Mouse (Mus musculus): ENCODE data around the gene Cngb1. TPM values are rescaled to one million over a fixed set of nuclear protein-coding genes. Genes with fewer than 3 reads are reported as not detected.

Gene Cngb1
- polyA plus RNA-seq, 1 experiment from 2014 or later = 0.81 TPM

DNA sequence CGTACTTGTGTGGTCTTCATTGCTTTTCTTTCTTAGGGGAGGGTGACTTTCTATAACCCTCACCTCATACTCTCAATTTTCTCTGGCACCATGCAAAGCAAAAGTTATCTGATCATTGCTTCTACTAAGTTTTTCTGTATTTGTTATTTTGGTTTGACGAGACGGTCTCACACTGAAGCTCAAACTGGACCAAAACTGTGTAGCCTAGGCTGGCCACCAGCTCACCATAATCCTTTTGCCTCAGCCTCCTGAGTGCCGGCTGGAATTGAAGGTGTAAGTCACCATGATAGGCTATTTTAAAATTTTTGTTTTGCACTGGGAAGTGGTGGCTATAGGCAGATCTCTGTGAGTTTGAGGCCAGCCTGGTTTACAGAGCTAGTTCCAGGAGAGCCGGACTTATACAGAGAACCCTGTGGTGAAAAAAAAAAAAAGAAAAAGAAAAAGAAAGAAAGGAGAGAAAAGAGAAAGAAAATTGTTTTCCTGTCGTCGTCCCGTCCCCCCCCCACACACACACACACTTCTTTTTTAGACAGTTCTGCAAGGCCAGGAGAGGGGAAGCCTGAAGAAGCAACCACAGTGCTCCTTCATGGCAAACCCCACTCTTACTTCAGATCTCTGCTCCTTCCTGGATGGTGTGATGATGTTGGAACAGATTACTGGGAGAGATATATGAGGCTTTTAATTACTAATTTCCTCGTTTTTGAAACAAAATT, 102.9 kb downstream of the Cngb1 start:
- ATAC-seq (replicated peaks; ENCODE audit: low FRiP score, low TSS enrichment, low read depth) (peak; percentile 7; the same call in 1 of the 2 replicates), DNase-seq (ENCODE audit: low spot score) (no peak)
- no peaks in the 10 kb centered on the region for H3K4me1 ChIP-seq (replicated peaks; ENCODE audit: control insufficient read depth, insufficient read depth, low read length)
- no peak overlapping the region for H3K9ac ChIP-seq (ENCODE audit: low read length)
- H3K27ac ChIP-seq (ENCODE audit: low read depth) = no peak overlapping the region
- no peak overlapping the region for H3K4me3 ChIP-seq (ENCODE audit: low read depth, low read length)
- no peak overlapping the region for H3K4me2 ChIP-seq (ENCODE audit: low read length)
- no peaks in the 10 kb centered on the region for H3K36me3 ChIP-seq (ENCODE audit: control insufficient read depth, insufficient read depth, low read length)
- H3K9me3 ChIP-seq (ENCODE audit: control insufficient read depth, low read length) = no peaks in the 10 kb centered on the region
- WGBS = 47% methylated on average over 9 of the region's 9 CpGs
- H3K27me3 ChIP-seq (replicated peaks; ENCODE audit: control insufficient read depth, insufficient read depth, low read length) = no peaks in the 10 kb centered on the region

DNA sequence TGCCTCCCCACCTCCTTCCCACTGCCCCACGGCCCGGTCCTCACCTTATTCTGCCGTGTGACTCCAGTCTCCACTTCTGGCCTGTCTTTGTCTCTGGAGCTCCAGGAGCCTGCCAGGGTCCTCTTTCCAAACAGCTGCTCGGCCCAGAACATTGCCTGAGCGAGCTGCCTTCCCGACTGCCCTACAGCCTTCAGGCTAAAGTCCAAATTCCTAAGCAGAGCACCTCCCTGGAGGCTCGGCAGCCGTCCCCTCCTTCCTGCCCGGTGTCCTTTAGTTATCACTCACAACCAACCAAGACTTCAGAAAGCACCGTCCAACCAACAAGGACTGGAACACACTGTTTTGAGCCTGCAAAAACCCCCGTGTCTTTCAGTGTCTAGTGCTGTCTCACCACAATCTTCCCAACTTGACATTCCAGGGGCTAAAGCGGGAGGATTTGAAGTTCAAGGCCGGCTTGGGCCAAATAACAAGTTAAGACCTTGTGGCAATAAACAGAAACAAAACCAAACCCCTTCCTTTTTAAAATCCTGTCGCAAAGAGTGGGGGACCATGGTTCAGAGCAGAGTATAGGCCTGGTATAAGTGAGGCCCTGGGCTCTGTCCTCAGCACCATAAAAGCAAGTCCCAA, 103.6 kb downstream of the Cngb1 start, which contains the start of gene Kifc3:
Kifc3 (minus strand) TSS at position 164 of the 627 bp plus-strand sequence.
- Histone ChIP-seq H3K9ac (ENCODE audit: low read length) (no peak within 1 kb of the TSS), H3K4me1 (replicated peaks; ENCODE audit: control insufficient read depth, insufficient read depth, low read length) (no peaks in the 10 kb centered on the region), H3K27ac (ENCODE audit: low read depth) (no peak within 1 kb of the TSS; the same call in 1 of the 2 replicates), H3K27me3 (replicated peaks; ENCODE audit: control insufficient read depth, insufficient read depth, low read length) (no peaks in the 10 kb centered on the region), H3K4me2 (ENCODE audit: low read length) (peak within 1 kb of the TSS; percentile 22), H3K36me3 (ENCODE audit: control insufficient read depth, insufficient read depth, low read length) (no peaks in the 10 kb centered on the region), H3K9me3 (ENCODE audit: control insufficient read depth, low read length) (no peaks in the 10 kb centered on the region), H3K4me3 (ENCODE audit: low read depth, low read length) (no peak within 1 kb of the TSS)
- WGBS = 46% methylated on average over 14 of the region's 14 CpGs
- peak; percentile 67 for DNase-seq (ENCODE audit: low spot score)
- 0 out of 2 replicates have a peak, but pooled peaks have one; percentile 61 for ATAC-seq (replicated peaks; ENCODE audit: low FRiP score, low TSS enrichment, low read depth)

DNA sequence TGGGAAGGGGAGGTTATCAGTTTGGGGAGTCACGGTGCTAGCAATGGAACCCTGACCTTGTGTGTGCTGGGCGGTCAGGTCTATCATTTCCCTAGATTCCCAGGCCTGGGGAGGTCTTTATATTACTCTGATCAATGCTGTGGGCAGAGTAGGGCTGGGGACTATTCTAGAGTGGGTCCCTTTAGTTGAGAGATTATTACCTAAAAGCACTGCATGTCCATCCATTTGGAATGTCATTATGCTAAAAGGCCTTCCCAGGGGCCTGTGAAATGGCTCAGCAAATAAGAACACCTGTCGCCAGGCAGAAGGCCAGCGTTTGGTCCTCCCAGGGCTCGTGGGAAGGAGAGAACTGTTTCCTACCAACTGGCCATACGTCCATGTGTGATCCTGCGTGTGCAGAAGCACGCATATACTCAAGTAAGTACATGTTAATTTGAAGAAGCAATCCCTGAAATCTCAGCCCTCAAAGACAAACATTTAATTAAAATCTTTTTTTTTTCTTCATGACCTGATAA, 104.3 kb downstream of the Cngb1 start:
- no peak for ATAC-seq (replicated peaks; ENCODE audit: low FRiP score, low TSS enrichment, low read depth)
- Histone ChIP-seq H3K4me2 (ENCODE audit: low read length) (peak overlapping the region; percentile 22), H3K9me3 (ENCODE audit: control insufficient read depth, low read length) (no peaks in the 10 kb centered on the region), H3K4me3 (ENCODE audit: low read depth, low read length) (no peak overlapping the region), H3K27me3 (replicated peaks; ENCODE audit: control insufficient read depth, insufficient read depth, low read length) (no peaks in the 10 kb centered on the region), H3K4me1 (replicated peaks; ENCODE audit: control insufficient read depth, insufficient read depth, low read length) (no peaks in the 10 kb centered on the region), H3K9ac (ENCODE audit: low read length) (no peak overlapping the region), H3K27ac (ENCODE audit: low read depth) (no peak overlapping the region; the same call in 1 of the 2 replicates), H3K36me3 (ENCODE audit: control insufficient read depth, insufficient read depth, low read length) (no peaks in the 10 kb centered on the region)
- no peak for DNase-seq (ENCODE audit: low spot score)
- 67% methylated on average over 8 of the region's 8 CpGs for WGBS

DNA sequence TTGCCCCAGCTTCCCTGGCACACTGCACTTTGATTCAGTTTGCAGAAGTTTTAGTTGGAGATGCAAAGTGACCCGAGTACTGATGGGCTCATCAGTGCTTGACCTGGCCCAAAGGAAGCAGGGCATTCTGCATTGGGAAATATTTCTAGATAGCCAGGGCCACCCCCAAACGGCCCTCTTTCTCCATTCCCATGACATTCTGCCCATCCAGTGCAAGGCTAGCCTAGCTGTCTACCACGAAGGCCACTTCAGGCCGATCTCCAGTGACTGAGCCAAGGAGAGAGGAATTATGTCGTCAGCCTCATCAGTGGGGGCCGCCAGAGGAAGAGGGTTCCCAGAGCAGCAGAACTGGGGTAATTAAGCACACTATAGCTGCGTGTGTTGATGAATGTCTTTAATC, 104.9 kb downstream of the Cngb1 start:
- no peak overlapping the region for H3K4me3 ChIP-seq (ENCODE audit: low read depth, low read length)
- 57% methylated on average over 7 of the region's 7 CpGs for WGBS
- no peak for DNase-seq (ENCODE audit: low spot score)

DNA sequence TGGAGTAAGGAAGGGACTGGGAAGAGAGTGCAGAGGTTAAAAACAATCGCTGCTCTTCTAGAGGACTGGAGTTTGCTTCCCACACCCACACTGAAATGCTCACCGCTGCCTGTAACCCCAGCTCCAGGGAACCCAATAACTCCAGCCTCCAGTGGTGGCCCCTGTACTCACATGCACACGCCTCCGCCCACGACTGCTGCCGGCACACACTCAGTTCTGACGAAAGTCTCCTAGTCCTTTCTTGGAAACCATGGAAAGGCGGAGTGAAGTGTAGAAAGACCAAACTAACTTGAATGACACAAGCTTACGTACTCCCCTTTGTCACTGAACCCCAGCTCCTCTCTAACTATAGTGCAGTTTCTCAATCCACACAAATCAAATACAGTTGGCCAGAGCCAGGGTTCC, 106.4 kb downstream of the Cngb1 start:
- DNase-seq (ENCODE audit: low spot score) (no peak), ATAC-seq (replicated peaks; ENCODE audit: low FRiP score, low TSS enrichment, low read depth) (no peak)
- H3K27me3 ChIP-seq (replicated peaks; ENCODE audit: control insufficient read depth, insufficient read depth, low read length) = no peaks in the 10 kb centered on the region
- no peak overlapping the region for H3K27ac ChIP-seq (ENCODE audit: low read depth)
- H3K9me3 ChIP-seq (ENCODE audit: control insufficient read depth, low read length) = no peaks in the 10 kb centered on the region
- no peak overlapping the region for H3K9ac ChIP-seq (ENCODE audit: low read length)
- H3K4me1 ChIP-seq (replicated peaks; ENCODE audit: control insufficient read depth, insufficient read depth, low read length) = no peaks in the 10 kb centered on the region
- no peak overlapping the region for H3K4me3 ChIP-seq (ENCODE audit: low read depth, low read length)
- no peaks in the 10 kb centered on the region for H3K36me3 ChIP-seq (ENCODE audit: control insufficient read depth, insufficient read depth, low read length)
- WGBS = 72% methylated on average over 9 of the region's 9 CpGs
- no peak overlapping the region for H3K4me2 ChIP-seq (ENCODE audit: low read length)

More for the DNA sequence above, 104.9 kb downstream of the Cngb1 start:
- no peaks in the 10 kb centered on the region for H3K27me3 ChIP-seq (replicated peaks; ENCODE audit: control insufficient read depth, insufficient read depth, low read length)
- no peak overlapping the region for H3K9ac ChIP-seq (ENCODE audit: low read length)
- ATAC-seq (replicated peaks; ENCODE audit: low FRiP score, low TSS enrichment, low read depth) = no peak
- H3K36me3 ChIP-seq (ENCODE audit: control insufficient read depth, insufficient read depth, low read length) = no peaks in the 10 kb centered on the region
- no peaks in the 10 kb centered on the region for H3K4me1 ChIP-seq (replicated peaks; ENCODE audit: control insufficient read depth, insufficient read depth, low read length)
- H3K27ac ChIP-seq (ENCODE audit: low read depth) = no peak overlapping the region
- H3K9me3 ChIP-seq (ENCODE audit: control insufficient read depth, low read length) = no peaks in the 10 kb centered on the region
- H3K4me2 ChIP-seq (ENCODE audit: low read length) = no peak overlapping the region

DNA sequence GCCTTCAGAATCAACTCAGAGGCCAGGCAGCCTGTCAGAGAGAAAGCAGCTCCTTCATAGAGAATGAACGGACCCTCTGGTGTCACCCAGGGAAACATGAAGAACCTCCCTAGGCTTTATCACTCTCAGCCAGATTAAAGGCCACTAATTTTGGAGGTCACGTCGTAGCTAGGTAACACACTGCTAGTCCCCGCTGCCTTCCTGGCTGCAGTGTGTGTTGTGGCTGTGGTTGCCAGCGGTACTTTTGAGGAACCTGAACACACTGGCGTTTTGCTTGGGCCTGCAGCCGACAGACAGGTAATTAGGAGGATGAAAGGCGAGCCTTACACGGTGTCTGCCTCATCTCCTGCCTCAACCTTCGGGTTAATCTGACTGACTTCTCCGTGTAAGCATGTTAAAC, 110.7 kb downstream of the Cngb1 start:
- WGBS = 60% methylated on average over 11 of the region's 11 CpGs
- no peaks in the 10 kb centered on the region for H3K27me3 ChIP-seq (replicated peaks; ENCODE audit: control insufficient read depth, insufficient read depth, low read length)
- no peaks in the 10 kb centered on the region for H3K9me3 ChIP-seq (ENCODE audit: control insufficient read depth, low read length)
- ATAC-seq (replicated peaks; ENCODE audit: low FRiP score, low TSS enrichment, low read depth) (no peak), DNase-seq (ENCODE audit: low spot score) (no peak)
- H3K27ac ChIP-seq (ENCODE audit: low read depth) = no peak overlapping the region
- H3K4me1 ChIP-seq (replicated peaks; ENCODE audit: control insufficient read depth, insufficient read depth, low read length) = no peaks in the 10 kb centered on the region
- H3K36me3 ChIP-seq (ENCODE audit: control insufficient read depth, insufficient read depth, low read length) = no peaks in the 10 kb centered on the region
- no peak overlapping the region for H3K4me3 ChIP-seq (ENCODE audit: low read depth, low read length)
- H3K9ac ChIP-seq (ENCODE audit: low read length) = no peak overlapping the region
- H3K4me2 ChIP-seq (ENCODE audit: low read length) = no peak overlapping the region

DNA sequence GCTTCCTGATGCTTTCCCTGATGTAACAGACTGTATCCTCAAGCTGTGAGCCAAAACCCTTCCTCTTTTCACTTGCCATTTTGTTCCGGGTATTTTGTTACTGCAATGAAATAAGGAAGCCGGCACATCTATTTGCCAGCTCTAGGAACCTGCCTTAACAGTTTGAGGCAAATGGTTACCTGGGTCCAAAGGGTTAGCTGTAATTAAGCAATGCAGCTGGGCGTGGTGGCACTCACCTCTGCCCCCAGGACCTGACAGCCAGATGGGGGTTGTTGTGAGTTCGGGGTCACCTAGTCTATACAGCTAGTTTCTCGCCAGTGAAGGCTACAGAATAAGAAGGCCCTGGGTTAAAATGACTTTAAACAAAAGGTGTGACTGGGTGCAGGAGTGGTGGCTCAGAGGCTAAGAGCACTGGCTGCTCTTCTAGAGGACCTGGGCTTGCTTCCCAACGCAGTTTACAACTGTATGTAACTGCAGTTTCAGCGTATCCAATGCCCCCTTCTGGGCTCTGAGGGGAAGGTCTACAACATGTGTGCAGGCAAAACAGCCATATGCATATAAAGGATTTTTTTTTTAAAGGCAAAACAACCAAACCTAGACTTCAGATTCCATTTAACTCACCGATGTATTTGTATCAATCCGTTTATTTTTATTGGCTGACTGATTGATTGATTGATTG, 114.7 kb downstream of the Cngb1 start:
- no peak for ATAC-seq (replicated peaks; ENCODE audit: low FRiP score, low TSS enrichment, low read depth)

More for the DNA sequence above, 114.7 kb downstream of the Cngb1 start:
- H3K27ac ChIP-seq (ENCODE audit: low read depth) = no peak overlapping the region
- no peaks in the 10 kb centered on the region for H3K36me3 ChIP-seq (ENCODE audit: control insufficient read depth, insufficient read depth, low read length)
- H3K9ac ChIP-seq (ENCODE audit: low read length) = no peak overlapping the region
- 87% methylated on average over 9 of the region's 9 CpGs for WGBS
- no peak overlapping the region for H3K4me2 ChIP-seq (ENCODE audit: low read length)
- no peaks in the 10 kb centered on the region for H3K4me1 ChIP-seq (replicated peaks; ENCODE audit: control insufficient read depth, insufficient read depth, low read length)
- H3K4me3 ChIP-seq (ENCODE audit: low read depth, low read length) = no peak overlapping the region
- no peaks in the 10 kb centered on the region for H3K27me3 ChIP-seq (replicated peaks; ENCODE audit: control insufficient read depth, insufficient read depth, low read length)
- H3K9me3 ChIP-seq (ENCODE audit: control insufficient read depth, low read length) = no peaks in the 10 kb centered on the region
- no peak for DNase-seq (ENCODE audit: low spot score)
